Mouse (Mus musculus) kidney, adult 2 months (tissue): ENCODE results near the gene Pik3ap1. TPM values are rescaled to one million over a fixed set of nuclear protein-coding genes. Genes with fewer than 3 reads are reported as not detected.
A peak's percentile ranks its signal among the peaks of the same experiment; 100 is the strongest.

ENCODE experiments used
- DNase-seq: peaks from one replicate; pipeline ENCODE4 v3.0.0; 2021
- H3K27ac ChIP-seq: fragments of 200-500 bp; 2 replicates; pipeline ENCODE4 v1.5.1; 2012; ENCODE audit warnings: low read depth, low read length, control low read depth, inconsistent platforms; ENCODE audit not compliant: insufficient read depth
- H3K27me3 ChIP-seq: fragments of 200-500 bp; replicated peaks from 2 replicates; pipeline ENCODE4 v1.6.1; 2012; ENCODE audit warnings: mild to moderate bottlenecking, moderate library complexity, low read length, inconsistent platforms; ENCODE audit not compliant: control insufficient read depth, insufficient read depth
- H3K36me3 ChIP-seq: fragments of 200-500 bp; 2 replicates; pipeline ENCODE4 v1.6.1; 2012; ENCODE audit warnings: mild to moderate bottlenecking, moderate library complexity, low read length, inconsistent platforms; ENCODE audit not compliant: control insufficient read depth, insufficient read depth
- H3K4me1 ChIP-seq: fragments of 200-500 bp; 2 replicates; pipeline ENCODE4 v1.6.1; 2011; ENCODE audit warnings: low read length; ENCODE audit not compliant: control insufficient read depth, insufficient read depth
- H3K4me3 ChIP-seq: fragments of 200-500 bp; 2 replicates; pipeline ENCODE4 v1.5.1; 2011; ENCODE audit warnings: mild to moderate bottlenecking, low read depth, low read length, control low read depth; ENCODE audit not compliant: insufficient read depth
- CTCF ChIP-seq: fragments of 200-500 bp; conservative IDR thresholded peaks from 2 replicates; pipeline ENCODE4 v1.5.1; 2011; ENCODE audit warnings: low read depth, mild to moderate bottlenecking, control low read depth, low read length, moderate library complexity, mixed read lengths; ENCODE audit not compliant: insufficient read depth, insufficient read length
- POLR2A ChIP-seq: fragments of 200-500 bp; IDR thresholded peaks from one replicate; pipeline ENCODE4 v1.6.1; 2011; ENCODE audit warnings: low read depth, low read length, control low read depth
- WGBS: fragments of 180-500 bp; shearing (Covaris S2); methylation state at CpG from one replicate; pipeline ENCODE4 v1.1.7; 2018; 5-methylcytosine and 5-hydroxymethylcytosine counted together
- polyA plus RNA-seq: library from polyadenylated mRNA; depleted of rRNA; stranded (reverse); fragments of >200 nt; gene quantifications from 2 replicates; pipeline ENCODE4 v1.2.3, GENCODE M21; 2012

Pik3ap1 gene
- polyA plus RNA-seq, 1 experiment = 2.9 TPM

GRCm38 (mm10) chr19:41402603-41403002 lies 17.7 kb upstream of the Pik3ap1 start:
- no peak overlapping the region for H3K27ac ChIP-seq
- no peaks in the 10 kb centered on the region for H3K4me1 ChIP-seq
- WGBS = 77% methylated on average over 8 of the region's 8 CpGs
- H3K27me3 ChIP-seq = no peaks in the 10 kb centered on the region
- no peak overlapping the region for H3K4me3 ChIP-seq
- no peaks in the 10 kb centered on the region for H3K36me3 ChIP-seq
- DNase-seq = peak; percentile 4
- TF ChIP-seq CTCF = no peak

GRCm38 (mm10) chr19:41390856-41391255 lies 6.0 kb upstream of the Pik3ap1 start:
- H3K4me1 ChIP-seq = no peaks in the 10 kb centered on the region
- no peaks in the 10 kb centered on the region; the same call in 1 of the 2 replicates for H3K27me3 ChIP-seq
- TF ChIP-seq CTCF (no peak), POLR2A (no peak)
- H3K4me3 ChIP-seq = no peak overlapping the region
- 70% methylated on average over 8 of the region's 8 CpGs for WGBS
- H3K36me3 ChIP-seq = no peaks in the 10 kb centered on the region
- DNase-seq = no peak
- H3K27ac ChIP-seq = no peak overlapping the region

- Histone ChIP-seq H3K4me3 (no peak overlapping the region), H3K4me1 (no peaks in the 10 kb centered on the region), H3K27me3 (no peaks in the 10 kb centered on the region; the same call in 1 of the 2 replicates), H3K27ac (no peak overlapping the region), H3K36me3 (no peaks in the 10 kb centered on the region)
- WGBS = 42% methylated on average over 6 of the region's 6 CpGs
- DNase-seq = no peak
- TF ChIP-seq CTCF = no peak
- TF ChIP-seq POLR2A = no peak
Observed at GRCm38 (mm10) chr19:41389351-41389750, 4.4 kb upstream of the Pik3ap1 start.

- 87% methylated on average over 7 of the region's 7 CpGs for WGBS
- no peak for TF ChIP-seq CTCF
- no peak for TF ChIP-seq POLR2A
- no peaks in the 10 kb centered on the region for H3K4me1 ChIP-seq
- H3K27me3 ChIP-seq = no peaks in the 10 kb centered on the region
- DNase-seq = no peak
- no peak overlapping the region for H3K27ac ChIP-seq
- H3K4me3 ChIP-seq = no peak overlapping the region
- no peaks in the 10 kb centered on the region for H3K36me3 ChIP-seq
Observed at GRCm38 (mm10) chr19:41388242-41388641, 3.3 kb upstream of the Pik3ap1 start.

GRCm38 (mm10) chr19:41387262-41387661 lies 2.4 kb upstream of the Pik3ap1 start:
- no peak for DNase-seq
- no peak overlapping the region for H3K27ac ChIP-seq
- no peaks in the 10 kb centered on the region for H3K36me3 ChIP-seq
- no peak for TF ChIP-seq CTCF
- TF ChIP-seq POLR2A = no peak
- H3K27me3 ChIP-seq = no peaks in the 10 kb centered on the region
- no peaks in the 10 kb centered on the region for H3K4me1 ChIP-seq
- H3K4me3 ChIP-seq = no peak overlapping the region
- WGBS = 77% methylated on average over 2 of the region's 2 CpGs

GRCm38 (mm10) chr19:41384406-41384851 lies 473 bp downstream of the Pik3ap1 start:
- Histone ChIP-seq H3K27ac (no peak overlapping the region), H3K27me3 (no peaks in the 10 kb centered on the region), H3K36me3 (no peaks in the 10 kb centered on the region), H3K4me1 (no peaks in the 10 kb centered on the region), H3K4me3 (0 out of 2 replicates have a peak overlapping the region, but pooled peaks have one; percentile 44)
- DNase-seq = no peak
- TF ChIP-seq CTCF (peak; percentile 23; the same call in 1 of the 2 replicates), POLR2A (no peak)
- 14% methylated on average over 12 of the region's 12 CpGs for WGBS

- H3K36me3 ChIP-seq = no peaks in the 10 kb centered on the region
- no peak for TF ChIP-seq CTCF
- TF ChIP-seq POLR2A = no peak
- 71% methylated on average over 3 of the region's 3 CpGs for WGBS
- H3K4me1 ChIP-seq = no peaks in the 10 kb centered on the region
- no peak overlapping the region for H3K4me3 ChIP-seq
- no peaks in the 10 kb centered on the region for H3K27me3 ChIP-seq
- DNase-seq = no peak
- no peak overlapping the region for H3K27ac ChIP-seq
Observed at GRCm38 (mm10) chr19:41382391-41382978, 2.4 kb downstream of the Pik3ap1 start.
